Mouse (Mus musculus): Measurements from ENCODE around the gene Phex.

Phex gene

GRCm38 (mm10) chrX:157415212-157415611 lies at the start of gene Phex:
Gene Phex, minus strand, starts transcription at chrX:157415312.
- no peak for DNase-seq

- peak in 1 of 2 experiments; percentile 7 for DNase-seq
These were observed 47.6 kb upstream of the Phex start for GRCm38 (mm10) chrX:157462716-157463115.

DNA sequence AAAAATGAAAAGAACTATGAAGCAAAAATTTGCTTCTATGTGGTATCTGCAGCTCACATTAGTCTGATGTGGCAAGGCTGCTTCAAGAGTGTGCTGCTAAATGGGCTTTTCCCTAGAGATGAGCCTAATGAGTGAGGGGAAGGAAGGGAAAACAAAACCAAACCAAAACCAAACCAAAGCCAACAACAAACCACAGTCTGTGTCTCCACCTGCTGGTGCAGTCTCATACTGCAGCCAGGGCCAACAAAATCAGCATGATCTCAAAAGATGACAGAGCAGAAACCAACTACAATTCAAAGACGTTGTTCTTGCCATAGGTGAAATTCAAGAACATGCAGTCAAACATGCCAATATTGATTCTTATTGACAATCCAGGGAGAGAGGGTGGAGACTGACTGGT lies 39.3 kb upstream of the Phex start:
- peak; percentile 71 to 77 for DNase-seq

DNA sequence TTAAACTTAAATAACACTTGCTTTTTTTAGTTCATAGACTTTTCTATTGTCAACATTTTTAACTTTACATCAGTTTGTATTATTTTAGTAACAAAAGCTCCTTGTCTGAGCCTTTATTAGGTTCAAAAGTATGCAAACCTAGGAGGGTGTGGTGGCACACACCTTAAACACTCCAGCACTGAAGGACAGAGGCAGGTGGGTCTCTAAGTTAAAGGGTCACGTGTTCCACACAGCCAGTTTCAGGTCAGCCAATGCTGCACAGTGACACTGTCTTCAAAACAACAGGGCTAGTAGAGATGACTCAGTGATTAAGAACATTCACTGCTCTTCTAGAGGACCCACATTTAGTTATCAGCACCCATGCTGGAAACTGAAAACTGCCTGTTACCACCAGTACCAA lies 33.9 kb upstream of the Phex start:
- no peak for DNase-seq

- DNase-seq = no peak
These were observed 32.3 kb upstream of the Phex start for GRCm38 (mm10) chrX:157447431-157447830.

DNA sequence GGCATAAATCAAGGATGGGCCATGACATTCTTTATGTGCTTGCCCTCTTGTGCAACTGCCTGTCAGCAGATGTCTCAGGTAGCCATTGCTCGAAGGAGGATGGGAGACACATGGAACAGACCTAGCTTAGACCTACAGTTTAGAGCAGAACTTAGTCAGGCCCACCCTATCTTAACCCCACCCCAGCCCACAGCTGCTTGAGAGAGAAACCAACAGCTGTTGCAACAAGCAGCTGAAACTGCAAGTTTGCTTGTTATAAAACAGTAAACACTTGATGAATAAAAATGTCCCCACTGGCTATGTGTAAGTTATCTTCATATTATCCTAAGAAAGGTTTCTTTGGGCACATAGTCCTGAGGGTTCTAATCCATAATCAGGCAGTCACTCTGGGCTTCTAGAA lies 19.7 kb upstream of the Phex start:
- DNase-seq = no peak

DNA sequence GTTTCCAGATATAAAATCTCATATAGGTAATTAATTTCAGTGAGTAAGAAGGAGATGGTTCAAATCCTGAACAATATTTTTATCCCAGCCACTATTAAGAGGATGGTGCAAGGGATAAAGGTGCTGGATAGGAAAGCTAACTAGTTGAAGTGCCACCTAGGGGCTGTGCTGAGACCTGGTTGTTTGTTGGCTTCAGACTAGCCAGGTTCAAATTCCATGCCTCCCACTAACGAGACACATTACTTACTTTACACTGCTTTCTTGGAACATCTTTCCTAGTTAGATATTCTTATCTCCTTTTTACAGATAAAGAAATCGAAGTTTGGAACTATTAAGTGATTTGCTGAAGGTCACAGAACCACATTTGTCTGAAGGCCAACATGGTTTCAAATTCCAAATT lies 4.3 kb upstream of the Phex start:
- DNase-seq = no peak

- DNase-seq = no peak
These were observed 10.2 kb downstream of the Phex start for GRCm38 (mm10) chrX:157404919-157405318.

- no peak for DNase-seq
These were observed 23.9 kb downstream of the Phex start for GRCm38 (mm10) chrX:157391241-157391640.

DNA sequence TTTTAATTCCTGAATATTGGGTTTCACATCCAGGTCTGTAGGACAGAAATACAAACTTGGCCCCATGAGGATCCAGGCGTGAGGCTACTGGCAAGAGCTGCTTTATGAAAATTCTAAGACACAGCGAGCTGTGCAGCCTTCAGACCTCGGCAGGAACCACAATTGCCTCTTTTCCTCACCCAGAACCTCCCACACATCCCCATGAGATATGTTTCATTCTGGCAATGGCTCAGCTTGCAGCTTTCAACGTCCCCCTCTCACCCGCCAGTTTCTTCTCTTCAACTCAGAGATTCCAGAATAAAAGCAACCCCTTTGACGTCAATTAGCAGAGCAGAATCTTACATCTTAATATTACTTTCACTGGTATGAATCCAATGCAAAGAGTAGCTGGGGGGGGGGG lies 25.0 kb downstream of the Phex start:
- DNase-seq = no peak

DNA sequence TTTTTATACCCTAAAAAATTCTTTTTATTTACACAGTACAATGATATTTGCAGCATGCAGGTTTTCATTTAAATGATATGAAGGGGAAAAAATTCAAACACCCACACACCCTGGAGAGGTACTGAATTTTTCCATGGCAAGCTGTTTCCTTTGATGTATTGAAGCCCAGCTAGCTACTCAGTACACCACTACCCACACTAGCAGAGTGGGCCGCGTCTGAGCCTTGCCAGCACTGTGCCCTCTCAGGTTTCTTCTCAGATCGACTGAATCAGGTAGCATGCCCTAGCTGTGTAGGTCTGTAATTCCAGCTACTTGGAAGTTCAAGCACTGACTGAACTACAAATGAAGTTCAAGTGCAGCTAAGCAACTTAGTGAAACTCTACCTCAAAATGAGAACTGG lies 26.7 kb downstream of the Phex start:
- no peak for DNase-seq

- no peak for DNase-seq
These were observed 28.1 kb downstream of the Phex start for GRCm38 (mm10) chrX:157387025-157387424.

DNA sequence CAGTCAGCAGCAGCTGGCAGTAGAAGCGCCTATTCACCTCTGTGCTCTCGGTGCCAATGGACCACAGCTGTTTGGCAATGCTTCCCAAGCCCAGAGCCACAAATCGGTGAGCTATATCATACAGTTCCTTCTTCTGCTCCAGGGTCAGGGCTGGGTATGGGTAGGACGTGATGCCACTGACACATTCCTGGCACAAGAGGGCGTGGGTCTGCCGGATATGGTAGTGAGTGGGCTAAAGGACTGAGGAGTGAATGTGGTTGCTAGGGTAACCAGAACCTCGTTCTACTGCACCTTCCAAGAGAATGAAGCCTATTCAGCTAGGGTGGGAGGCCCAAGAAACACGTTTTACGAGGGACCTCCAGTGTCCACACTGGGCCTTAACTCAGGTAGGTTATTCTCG lies 36.3 kb downstream of the Phex start:
- no peak for DNase-seq

GRCm38 (mm10) chrX:157377456-157377855 lies 37.7 kb downstream of the Phex start:
- DNase-seq = no peak

GRCm38 (mm10) chrX:157373873-157374272 lies 41.2 kb downstream of the Phex start:
- DNase-seq = no peak

DNA sequence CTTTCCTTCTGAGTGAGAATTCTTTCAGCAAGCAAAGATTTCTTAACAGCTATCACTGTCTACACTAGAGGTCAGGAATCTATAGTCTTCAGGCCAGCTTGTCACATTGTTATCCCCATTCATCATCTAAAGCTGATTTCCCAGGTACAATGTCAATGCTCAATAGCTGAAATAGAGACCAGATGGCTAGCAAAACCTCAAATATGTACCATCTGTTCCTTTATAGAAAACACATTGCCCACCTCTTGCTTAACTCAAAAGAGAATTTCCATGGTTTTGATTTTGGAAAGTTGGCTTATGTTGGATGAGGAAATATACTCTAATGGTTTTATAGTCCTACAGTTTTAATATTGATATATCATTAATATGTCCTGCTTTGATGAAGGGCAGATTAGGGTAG lies 45.9 kb downstream of the Phex start:
- no peak for DNase-seq

DNA sequence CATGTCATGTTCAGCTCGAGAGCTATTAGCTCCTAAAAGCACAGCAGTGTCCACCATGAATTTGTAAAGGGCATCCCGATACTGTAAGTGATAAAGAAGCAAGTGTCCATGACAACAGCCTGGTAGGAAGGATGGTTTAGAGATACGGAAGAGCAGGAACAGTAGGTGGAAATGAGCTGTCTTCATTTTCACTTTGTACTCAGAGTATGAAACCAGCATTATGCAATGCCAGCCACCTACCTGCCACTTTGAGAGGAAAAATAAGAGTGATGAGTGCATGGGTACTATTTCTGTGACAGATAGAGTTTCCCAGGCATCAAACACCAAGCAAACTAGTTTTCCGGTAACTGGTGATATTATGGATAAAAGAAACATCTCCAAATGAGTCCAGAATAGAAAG lies 59.6 kb downstream of the Phex start:
- no peak for DNase-seq

GRCm38 (mm10) chrX:157346201-157346600 lies 68.9 kb downstream of the Phex start:
- DNase-seq = no peak

GRCm38 (mm10) chrX:157334726-157335125 lies 80.4 kb downstream of the Phex start:
- DNase-seq = no peak

DNA sequence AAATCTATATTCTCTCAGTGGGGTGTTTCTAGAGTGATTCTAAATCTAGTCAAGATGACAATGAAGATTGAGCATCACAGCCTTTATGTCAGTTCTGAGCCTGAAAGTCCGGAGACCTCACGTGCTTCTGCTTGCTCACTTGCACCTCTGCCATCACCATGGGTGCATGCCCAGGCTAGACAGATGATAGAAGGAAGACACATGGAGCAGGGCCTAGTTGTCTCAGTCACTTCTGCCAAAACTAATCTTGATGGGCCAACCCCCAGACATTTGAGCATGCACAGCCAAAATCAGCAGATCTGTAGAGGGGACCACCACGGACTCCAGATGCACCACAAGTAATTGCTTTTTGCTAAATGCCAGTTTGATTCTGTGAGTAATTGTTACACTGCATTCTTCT lies 85.3 kb downstream of the Phex start:
- no peak for DNase-seq

DNA sequence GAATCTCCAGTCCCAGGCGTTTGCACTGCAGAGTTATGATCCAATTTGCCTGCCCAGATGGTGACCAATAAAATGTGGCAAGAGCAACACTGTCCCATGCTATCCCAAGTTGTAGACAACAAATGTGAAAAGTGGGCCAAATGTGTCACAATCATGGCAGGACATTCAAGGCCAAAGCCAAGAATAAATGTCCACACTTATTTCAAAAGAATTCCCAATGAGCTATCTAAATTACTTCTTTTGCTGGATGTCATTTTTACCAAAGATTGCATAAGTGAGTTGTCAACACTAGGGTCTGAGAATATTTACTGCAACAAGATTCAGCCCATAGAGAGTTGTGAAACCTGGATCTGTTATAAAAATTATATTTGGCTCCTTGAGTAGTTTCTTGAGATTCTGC lies 86.7 kb downstream of the Phex start:
- DNase-seq = no peak

DNA sequence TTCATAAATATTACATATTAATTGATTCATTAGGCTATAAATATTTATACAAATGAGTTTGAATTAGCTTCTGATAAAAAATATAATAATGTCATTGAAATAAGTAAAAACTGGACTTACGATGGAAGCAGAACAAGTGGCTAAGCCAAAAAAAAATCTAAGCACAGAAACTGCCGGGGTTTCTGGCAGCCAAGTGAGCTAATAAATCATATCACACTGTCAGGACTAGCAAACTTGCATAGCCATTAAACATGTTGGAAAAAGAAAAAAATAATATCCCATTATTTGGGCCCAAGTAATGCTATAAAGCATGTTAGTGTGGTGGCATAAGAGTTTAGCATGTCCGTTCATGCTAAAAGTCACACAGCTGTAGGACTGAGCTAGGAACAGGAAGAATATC lies 87.4 kb downstream of the Phex start:
- DNase-seq = no peak

GRCm38 (mm10) chrX:157324396-157324795 lies 90.7 kb downstream of the Phex start:
- no peak for DNase-seq

DNA sequence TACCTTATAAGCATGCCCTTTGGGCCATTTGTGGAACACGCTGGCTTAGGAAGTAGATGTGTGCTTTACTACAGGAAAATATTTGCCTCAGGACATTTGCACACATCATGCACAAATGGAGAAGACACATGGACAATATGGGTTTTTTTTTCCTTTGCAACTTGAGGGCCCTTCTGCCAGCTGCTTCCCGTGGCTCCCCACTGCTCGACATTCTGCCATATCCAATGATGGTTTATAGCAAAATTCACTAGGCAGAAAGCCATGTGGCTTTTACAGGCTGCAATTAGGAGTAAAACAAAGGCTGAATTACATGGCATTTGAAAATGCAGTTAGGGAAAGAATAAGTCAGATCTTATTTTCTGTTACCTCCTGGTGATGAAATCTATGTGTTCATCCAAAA lies 104.8 kb downstream of the Phex start:
- peak; percentile 66 to 69 for DNase-seq

- peak in 1 of 2 experiments; percentile 34 for DNase-seq
These were observed 106.9 kb downstream of the Phex start for GRCm38 (mm10) chrX:157308171-157308570.

DNA sequence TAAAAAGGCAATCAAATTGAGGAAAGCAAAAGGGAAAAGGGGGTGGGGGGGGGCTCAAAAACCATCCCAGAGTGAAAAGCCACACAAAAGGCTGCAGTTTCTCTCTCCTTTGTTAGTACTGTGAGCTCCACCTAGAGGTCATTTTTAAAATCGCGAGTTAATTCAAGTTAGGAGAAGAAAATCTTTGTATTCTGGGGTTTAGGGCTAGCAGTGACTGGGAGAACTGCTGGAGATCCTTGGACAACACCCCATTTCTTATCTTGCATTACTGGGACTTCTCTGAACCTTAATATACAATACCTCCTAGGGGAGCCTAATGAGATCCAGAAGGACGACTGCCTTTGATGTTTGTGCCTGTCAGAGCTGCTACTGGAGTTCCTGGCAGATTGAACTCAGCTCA lies 107.7 kb downstream of the Phex start:
- DNase-seq = peak in 1 of 2 experiments; percentile 36

All from cerebellum, postnatal 36 days (tissue).